Mouse (Mus musculus) hindbrain, postnatal 0 days (tissue): ENCODE data around the gene Tnfaip8l2. TPM values are rescaled to one million over a fixed set of nuclear protein-coding genes. Genes with fewer than 3 reads are reported as not detected.
"Not testable (repeated sequence)": the region's sequence is repeated elsewhere in the genome, so short reads cannot be mapped to it uniquely, and the experiment has no call there.

Source experiments
- ATAC-seq: fragments of 200-750 bp; cut with Nextera tagmentation; 2 replicates; pipeline ENCODE4 v1.8.0; 2017; ENCODE audit warnings: mild to moderate bottlenecking, moderate TSS enrichment, moderate library complexity
- DNase-seq: peaks from one replicate; pipeline ENCODE4 v3.0.0-alpha.2; 2015; ENCODE audit warnings: low spot score
- H3K27ac ChIP-seq: fragments of 300-500 bp; sonication (generic); 2 replicates; pipeline ENCODE4 v1.5.1; 2014; ENCODE audit warnings: mild to moderate bottlenecking
- H3K27me3 ChIP-seq: fragments of 300-500 bp; sonication (generic); 2 replicates; pipeline ENCODE4 v1.6.1; 2014; ENCODE audit warnings: low read length, mixed read lengths; ENCODE audit not compliant: insufficient read depth
- H3K36me3 ChIP-seq: fragments of 300-500 bp; sonication (generic); 2 replicates; pipeline ENCODE4 v1.6.1; 2014; ENCODE audit warnings: low read length, mixed read lengths; ENCODE audit not compliant: insufficient read depth
- H3K4me1 ChIP-seq: fragments of 300-500 bp; sonication (generic); 2 replicates; pipeline ENCODE4 v1.6.1; 2014; ENCODE audit warnings: antibody characterized with exemption, low read length, mixed read lengths; ENCODE audit not compliant: insufficient read depth
- H3K4me2 ChIP-seq: fragments of 300-500 bp; sonication (generic); 2 replicates; pipeline ENCODE4 v1.6.1; 2014; ENCODE audit warnings: low read depth, mild to moderate bottlenecking, low read length, moderate library complexity, mixed read lengths
- H3K4me3 ChIP-seq: fragments of 300-500 bp; sonication (generic); 2 replicates; pipeline ENCODE4 v1.5.1; 2014; ENCODE audit warnings: low read length
- H3K9ac ChIP-seq: fragments of 300-500 bp; sonication (generic); replicated peaks from 2 replicates; pipeline ENCODE4 v1.6.1; 2014; ENCODE audit warnings: mild to moderate bottlenecking, low read length, moderate library complexity, mixed read lengths
- H3K9me3 ChIP-seq: fragments of 300-500 bp; sonication (generic); 2 replicates; pipeline ENCODE4 v1.6.1; 2016; ENCODE audit warnings: low read length, mixed read lengths
- CTCF ChIP-seq: IDR thresholded peaks from 2 replicates; pipeline ENCODE4 v1.5.1; 2016; ENCODE audit warnings: antibody characterized with exemption, control low read depth, low read depth
- WGBS: fragments of 180-500 bp; shearing (Covaris S2); extraction: QIAGEN DNeasy Blood & Tissue Kit; methylation state at CpG from one replicate; pipeline ENCODE4 v1.1.7; 2014; 5-methylcytosine and 5-hydroxymethylcytosine counted together
- polyA plus RNA-seq: library from polyadenylated mRNA; unstranded; fragments of >200 nt; fragmentation: Nextera tagmentation; extraction: Ambion mirVana; gene quantifications from 2 replicates; pipeline ENCODE4 v1.2.1, GENCODE M21; 2015
- total RNA-seq: library from RNA; depleted of rRNA; stranded (reverse); fragments of >200 nt; gene quantifications from 2 replicates; pipeline ENCODE4 v1.2.3, GENCODE M21; 2014

The Tnfaip8l2 gene
- total and polyA plus RNA-seq, 2 experiments from 2014 or later: 1.9 to 3.1 TPM

- Histone ChIP-seq H3K27me3 (no peaks in the 10 kb centered on the region), H3K4me1 (0 out of 2 replicates have a peak, but pooled peaks cover 4% of the 10 kb centered on the region), H3K36me3 (peaks cover 42% of the 10 kb centered on the region), H3K9ac (no peak overlapping the region), H3K4me3 (no peak overlapping the region), H3K27ac (no peak overlapping the region), H3K4me2 (no peak overlapping the region), H3K9me3 (no peaks in the 10 kb centered on the region)
- no peak for TF ChIP-seq CTCF
- DNase-seq: no peak
- 84% methylated on average over 6 of the region's 6 CpGs for WGBS
- no peak for ATAC-seq
Measured at GRCm38 (mm10) chr3:95121580-95121979, 20.6 kb downstream of the Tnfaip8l2 start.

- 94% methylated on average over 2 of the region's 2 CpGs for WGBS
- no peak for ATAC-seq
Measured at GRCm38 (mm10) chr3:95117751-95118150, 24.4 kb downstream of the Tnfaip8l2 start.

GRCm38 (mm10) chr3:95112760-95113159 lies 29.4 kb downstream of the Tnfaip8l2 start:
- no peak for ATAC-seq
- WGBS: 80% methylated on average over 1 of the region's 1 CpGs

More at GRCm38 (mm10) chr3:95117751-95118150, 24.4 kb downstream of the Tnfaip8l2 start:
- DNase-seq: no peak
- H3K4me1 ChIP-seq: no peaks in the 10 kb centered on the region
- no peak for TF ChIP-seq CTCF
- H3K9ac ChIP-seq: no peak overlapping the region
- H3K27ac ChIP-seq: no peak overlapping the region
- H3K4me3 ChIP-seq: no peak overlapping the region
- no peak overlapping the region for H3K4me2 ChIP-seq
- peaks cover 47% of the 10 kb centered on the region for H3K36me3 ChIP-seq
- no peaks in the 10 kb centered on the region for H3K27me3 ChIP-seq
- no peaks in the 10 kb centered on the region for H3K9me3 ChIP-seq

GRCm38 (mm10) chr3:95110911-95111726 lies 31.0 kb downstream of the Tnfaip8l2 start, which contains the start of gene Vps72:
Vps72 (plus strand) TSS chr3:95111022.
- H3K4me1 ChIP-seq: peaks cover 6% of the 10 kb centered on the region; the same call in 1 of the 2 replicates
- peak within 1 kb of the TSS; percentile 58 for H3K4me2 ChIP-seq
- no peak for TF ChIP-seq CTCF
- H3K27me3 ChIP-seq: no peaks in the 10 kb centered on the region
- ATAC-seq (peak; percentile 74), DNase-seq (peak; percentile 96)
- peak within 1 kb of the TSS; percentile 90 for H3K27ac ChIP-seq
- H3K36me3 ChIP-seq: peaks cover 5% of the 10 kb centered on the region; the same call in 1 of the 2 replicates
- no peaks in the 10 kb centered on the region for H3K9me3 ChIP-seq
- peak within 1 kb of the TSS; percentile 89 for H3K4me3 ChIP-seq
- under 1% methylated on average over 54 of the region's 54 CpGs for WGBS
- H3K9ac ChIP-seq: peak within 1 kb of the TSS; percentile 72

More at GRCm38 (mm10) chr3:95112760-95113159, 29.4 kb downstream of the Tnfaip8l2 start:
- H3K27me3 ChIP-seq: no peaks in the 10 kb centered on the region
- no peak overlapping the region for H3K4me3 ChIP-seq
- no peak for TF ChIP-seq CTCF
- H3K9ac ChIP-seq: no peak overlapping the region
- no peak for DNase-seq
- peaks cover 5% of the 10 kb centered on the region for H3K36me3 ChIP-seq
- peaks cover 6% of the 10 kb centered on the region; the same call in 1 of the 2 replicates for H3K4me1 ChIP-seq
- H3K4me2 ChIP-seq: no peak overlapping the region
- no peaks in the 10 kb centered on the region for H3K9me3 ChIP-seq
- no peak overlapping the region for H3K27ac ChIP-seq

GRCm38 (mm10) chr3:95107898-95108297 lies 34.3 kb downstream of the Tnfaip8l2 start:
- H3K27me3 ChIP-seq: no peaks in the 10 kb centered on the region
- H3K4me1 ChIP-seq: peaks cover 12% of the 10 kb centered on the region
- no peaks in the 10 kb centered on the region for H3K36me3 ChIP-seq
- 61% methylated on average over 2 of the region's 2 CpGs for WGBS
- H3K9me3 ChIP-seq: no peaks in the 10 kb centered on the region
- peak; percentile 29; the same call in 1 of the 2 replicates for TF ChIP-seq CTCF
- ATAC-seq (no peak), DNase-seq (peak; percentile 36)
- H3K4me3 ChIP-seq: no peak overlapping the region
- no peak overlapping the region for H3K4me2 ChIP-seq
- no peak overlapping the region for H3K27ac ChIP-seq
- no peak overlapping the region for H3K9ac ChIP-seq

- H3K9ac ChIP-seq: not testable (repeated sequence)
Measured at GRCm38 (mm10) chr3:95107308-95107707, 34.9 kb downstream of the Tnfaip8l2 start.

More at GRCm38 (mm10) chr3:95107308-95107707, 34.9 kb downstream of the Tnfaip8l2 start:
- not testable (repeated sequence) for H3K27me3 ChIP-seq, H3K4me1 ChIP-seq, H3K36me3 ChIP-seq, ATAC-seq, H3K9me3 ChIP-seq, DNase-seq
- peak overlapping the region; percentile 95 for H3K4me3 ChIP-seq
- H3K4me2 ChIP-seq: peak overlapping the region; percentile 63
- 0 out of 2 replicates have a peak overlapping the region, but pooled peaks have one; percentile 65 for H3K27ac ChIP-seq
